Mouse (Mus musculus): ENCODE results near the gene Zc3h18. TPM values are rescaled to one million over a fixed set of nuclear protein-coding genes. Genes with fewer than 3 reads are reported as not detected.

The Zc3h18 gene
- total RNA-seq, 1 experiment, result 90.4 TPM

DNA sequence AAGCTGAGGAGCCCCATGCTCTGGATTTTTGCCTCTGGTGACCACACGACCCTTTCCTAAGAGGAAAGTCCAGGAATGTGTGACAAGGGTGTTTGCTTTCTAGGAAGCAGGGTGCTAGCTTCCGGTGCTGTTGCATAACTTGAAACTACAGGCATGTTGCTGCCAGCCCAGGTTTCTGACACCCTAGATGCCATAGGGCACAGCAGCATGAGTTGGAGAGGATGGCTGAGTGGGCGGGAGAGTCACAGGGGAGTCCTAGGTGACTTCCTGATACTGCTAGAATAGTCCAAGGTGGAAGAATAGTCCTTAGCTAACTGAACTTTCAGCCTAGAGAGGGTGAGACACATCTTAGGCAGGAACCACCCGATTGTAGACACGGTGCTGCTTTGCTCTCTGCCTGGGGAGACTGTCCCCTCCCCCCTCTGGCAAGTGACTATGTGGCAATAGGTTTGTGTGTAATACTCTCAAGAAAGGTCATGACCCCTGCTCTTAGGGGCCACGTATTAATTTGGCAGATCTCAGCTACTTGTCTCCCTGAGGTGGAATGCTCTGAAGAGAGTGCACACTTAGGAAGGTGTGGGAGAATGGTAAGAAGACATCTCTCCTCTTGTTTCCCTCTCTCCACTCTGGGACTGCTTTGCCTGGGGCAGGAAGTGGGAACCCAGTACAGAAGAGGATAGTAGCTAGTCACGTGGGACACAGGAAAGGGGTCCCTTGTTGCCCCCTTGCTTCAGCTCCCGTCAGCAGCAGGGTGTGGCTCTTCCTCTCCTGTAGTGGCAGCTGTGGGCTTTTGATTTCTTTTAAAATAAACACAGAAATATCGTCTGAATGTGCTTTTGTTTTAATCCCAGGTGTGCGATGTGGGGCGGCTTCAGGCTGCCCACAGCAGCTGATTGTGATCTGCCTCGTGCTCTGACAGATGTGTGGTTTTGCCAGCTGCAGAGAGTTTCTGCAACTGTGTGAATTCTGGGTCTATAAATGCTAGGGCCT is 87.5 kb downstream of the Zc3h18 start:
- Histone ChIP-seq H3K9ac (ENCODE audit: insufficient read depth, low read depth, low read length, poor library complexity, severe bottlenecking) (no peak overlapping the region), H3K27ac (ENCODE audit: insufficient read depth, low read depth, low read length, poor library complexity, severe bottlenecking) (no peak overlapping the region), H3K4me1 (ENCODE audit: control insufficient read depth in 2 of 2, insufficient read depth in 2 of 2, low read length in 2 of 2, poor library complexity in 1 of 2) (peaks cover 0 to 18% of the 10 kb centered on the region in 2 experiments; a peak in 2 of 4 replicates), H3K36me3 (ENCODE audit: control insufficient read depth, insufficient read depth, low read length, poor library complexity, severe bottlenecking) (peaks cover 2% of the 10 kb centered on the region; the same call in 1 of the 2 replicates), H3K4me3 (ENCODE audit: insufficient read depth in 1 of 2, low read depth in 1 of 2, low read length in 2 of 2, poor library complexity in 1 of 2, severe bottlenecking in 1 of 2) (no peak overlapping the region), H3K9me3 (ENCODE audit: control insufficient read depth, insufficient read depth, low read depth, low read length) (no peaks in the 10 kb centered on the region)
- in situ Hi-C loops (cut with MboI; ENCODE audit: low sequenced_read_pairs in 2 of 2, unreplicated experiment in 2 of 2), result no loop called here
- TF ChIP-seq MAFK (IDR thresholded peaks at IDR 0.05; ENCODE audit: insufficient read depth, low read depth, low read length), result no peak
- no peak for TF ChIP-seq HCFC1 (IDR thresholded peaks at IDR 0.05; ENCODE audit: borderline replicate concordance, insufficient read depth, low read length)
- no peak for TF ChIP-seq ZNF384 (IDR thresholded peaks at IDR 0.05; ENCODE audit: low read depth, low read length)
- TF ChIP-seq ZC3H11A (IDR thresholded peaks at IDR 0.05; ENCODE audit: borderline replicate concordance, low read depth, low read length), result no peak
- no peak for TF ChIP-seq CHD2 (IDR thresholded peaks at IDR 0.05; ENCODE audit: low read depth, low read length)
- no peak for DNase-seq (ENCODE audit: low read depth, low spot score)

- no peak overlapping the region for H3K27ac ChIP-seq (ENCODE audit: insufficient read depth, low read depth, low read length, poor library complexity, severe bottlenecking)
- H3K4me1 ChIP-seq (ENCODE audit: control insufficient read depth in 2 of 2, insufficient read depth in 2 of 2, low read length in 2 of 2, poor library complexity in 1 of 2), result peaks cover 0 to 14% of the 10 kb centered on the region in 2 experiments; a peak in 2 of 4 replicates
- peaks cover 2% of the 10 kb centered on the region; the same call in 1 of the 2 replicates for H3K36me3 ChIP-seq (ENCODE audit: control insufficient read depth, insufficient read depth, low read length, poor library complexity, severe bottlenecking)
- no peaks in the 10 kb centered on the region for H3K9me3 ChIP-seq (ENCODE audit: control insufficient read depth, insufficient read depth, low read depth, low read length)
- no peak for TF ChIP-seq HCFC1 (IDR thresholded peaks at IDR 0.05; ENCODE audit: borderline replicate concordance, insufficient read depth, low read length)
- TF ChIP-seq ZC3H11A (IDR thresholded peaks at IDR 0.05; ENCODE audit: borderline replicate concordance, low read depth, low read length), result no peak
- TF ChIP-seq ZNF384 (IDR thresholded peaks at IDR 0.05; ENCODE audit: low read depth, low read length), result no peak
- TF ChIP-seq MAFK (IDR thresholded peaks at IDR 0.05; ENCODE audit: insufficient read depth, low read depth, low read length), result no peak
- TF ChIP-seq CHD2 (IDR thresholded peaks at IDR 0.05; ENCODE audit: low read depth, low read length), result no peak
- no peak overlapping the region for H3K4me3 ChIP-seq (ENCODE audit: insufficient read depth in 1 of 2, low read depth in 1 of 2, low read length in 2 of 2, poor library complexity in 1 of 2, severe bottlenecking in 1 of 2)
- no peak for DNase-seq (ENCODE audit: low read depth, low spot score)
- H3K9ac ChIP-seq (ENCODE audit: insufficient read depth, low read depth, low read length, poor library complexity, severe bottlenecking), result no peak overlapping the region
- in situ Hi-C loops (cut with MboI; ENCODE audit: low sequenced_read_pairs in 2 of 2, unreplicated experiment in 2 of 2), result no loop called here
Measured at GRCm38 (mm10) chr8:122464985-122465384, 88.6 kb downstream of the Zc3h18 start.

Other genes starting within 250 kb of the Zc3h18 start
- 7.8 and 8.5 TPM in 2 replicates for gene Zfpm1, start 94.5 kb upstream of the Zc3h18 start, total RNA-seq (2012; rRNA removed)
- not detected in 2 replicates for gene Trhr2, start 15.9 kb upstream of the Zc3h18 start, total RNA-seq (2012; rRNA removed)
- gene Il17c, start 45.4 kb downstream of the Zc3h18 start, total RNA-seq (2012; rRNA removed), result 0.58 TPM in 1 of 2 replicates, not detected in the other
- gene Cyba, start 56.3 kb downstream of the Zc3h18 start, total RNA-seq (2012; rRNA removed), result 78.7 and 107 TPM in 2 replicates
- 30.4 and 35.2 TPM in 2 replicates for gene Mvd, start 66.8 kb downstream of the Zc3h18 start, total RNA-seq (2012; rRNA removed)
- gene Snai3, start 84.1 kb downstream of the Zc3h18 start, total RNA-seq (2012; rRNA removed), result 4.2 and 8.2 TPM in 2 replicates
- gene Rnf166, start 99.5 kb downstream of the Zc3h18 start, total RNA-seq (2012; rRNA removed), result 10.8 and 15.0 TPM in 2 replicates
- gene Ctu2, start 99.5 kb downstream of the Zc3h18 start, total RNA-seq (2012; rRNA removed), result 79.8 and 96.0 TPM in 2 replicates
- 204 and 335 TPM in 2 replicates for gene Piezo1, start 174.7 kb downstream of the Zc3h18 start, total RNA-seq (2012; rRNA removed)
- 139 and 168 TPM in 2 replicates for gene Cdt1, start 191.4 kb downstream of the Zc3h18 start, total RNA-seq (2012; rRNA removed)
- 400 and 412 TPM in 2 replicates for gene Aprt, start 200.3 kb downstream of the Zc3h18 start, total RNA-seq (2012; rRNA removed)
- 8.9 and 9.2 TPM in 2 replicates for gene Galns, start 234.9 kb downstream of the Zc3h18 start, total RNA-seq (2012; rRNA removed)
- 53.2 and 56.1 TPM in 2 replicates for gene Trappc2l, start 235.0 kb downstream of the Zc3h18 start, total RNA-seq (2012; rRNA removed)
- not detected in 2 replicates for gene Pabpn1l, start 246.1 kb downstream of the Zc3h18 start, total RNA-seq (2012; rRNA removed)

Data from ES-E14 (cell line).